Mouse (Mus musculus) heart, adult 18-20 months (tissue): ENCODE data around the gene Tec. TPM values are rescaled to one million over a fixed set of nuclear protein-coding genes. Genes with fewer than 3 reads are reported as not detected.
A peak's percentile ranks its signal among the peaks of the same experiment; 100 is the strongest.
"Not testable (repeated sequence)": the region's sequence is repeated elsewhere in the genome, so short reads cannot be mapped to it uniquely, and the experiment has no call there.

Experiments used
- DNase-seq, 2 experiments: peaks; one replicate each; pipeline ENCODE4 v3.0.0; 2021 to 2022; ENCODE audit warnings: mixed read lengths in 1 of 2
- total RNA-seq, 2 experiments: library from RNA; stranded (reverse); gene quantifications; 2 replicates each; pipeline ENCODE4 v1.2.3; 2021

Gene Tec
- total RNA-seq, 2 experiments from 2014 or later = 15.0 to 16.8 TPM

DNA sequence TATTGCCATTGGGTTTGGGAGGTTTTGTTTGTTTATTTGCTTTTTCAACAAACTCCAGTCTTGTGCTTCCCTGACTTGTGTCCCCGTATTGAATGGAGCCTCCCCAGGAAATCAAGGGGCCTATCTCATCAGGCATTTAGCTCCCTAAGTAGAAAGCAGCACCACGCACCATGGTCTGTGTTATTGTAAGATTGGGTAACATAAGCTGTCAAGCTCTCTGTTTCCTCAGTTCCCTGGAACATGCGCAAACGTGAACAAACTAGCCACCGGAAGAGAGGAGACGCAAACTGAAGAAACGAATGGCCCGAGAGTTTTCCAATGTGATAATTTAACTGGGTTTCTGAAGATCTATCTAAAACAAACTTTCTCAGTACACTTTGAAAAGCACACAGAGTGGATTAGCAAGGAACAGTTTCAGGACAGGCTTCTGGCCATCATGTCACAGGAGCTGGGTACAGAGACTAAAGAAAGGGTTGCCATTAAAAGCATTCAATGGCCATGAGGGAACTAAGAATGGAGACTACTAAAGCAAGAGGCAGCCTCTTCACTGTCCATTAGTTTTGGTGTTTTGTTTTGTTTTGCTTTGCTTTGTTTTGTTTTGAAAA is 48.1 kb downstream of the Tec start:
- no peak for DNase-seq

DNA sequence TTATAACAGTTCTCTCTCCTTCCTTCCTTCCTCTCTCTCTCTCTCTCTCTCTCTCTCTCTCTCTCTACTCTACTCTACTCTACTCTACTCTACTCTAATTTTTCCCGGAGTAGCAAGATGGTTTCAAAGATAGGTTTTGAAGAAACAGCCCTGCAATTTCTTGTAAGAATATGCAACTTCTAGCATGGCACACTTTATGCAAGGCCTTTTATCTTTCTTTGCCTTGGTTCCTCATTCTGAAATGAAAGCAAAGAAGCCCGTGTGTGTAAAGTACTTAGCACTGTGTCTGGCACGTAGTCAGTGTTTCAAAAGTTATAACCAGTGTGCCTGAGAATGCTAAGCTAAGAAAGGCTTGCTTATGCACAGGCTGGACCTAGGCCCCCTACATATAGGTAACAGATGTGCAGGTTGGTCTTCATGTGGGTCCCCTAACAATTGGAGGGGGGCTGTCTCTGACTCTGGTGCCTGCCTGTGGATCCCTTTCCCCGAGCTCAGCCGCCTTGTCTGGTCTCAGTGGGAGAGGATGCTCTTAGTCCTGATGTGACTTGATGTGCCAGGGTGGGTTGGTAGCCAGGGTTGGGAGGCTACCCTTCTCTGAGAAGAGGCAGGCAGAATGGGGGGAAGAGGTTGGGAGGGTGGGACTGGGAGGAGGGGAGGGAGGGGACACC is 49.6 kb downstream of the Tec start:
- no peak for DNase-seq

GRCm38 (mm10) chr5:72817523-72818091 is 50.7 kb downstream of the Tec start:
- peak in 1 of 2 experiments; percentile 35 for DNase-seq

DNA sequence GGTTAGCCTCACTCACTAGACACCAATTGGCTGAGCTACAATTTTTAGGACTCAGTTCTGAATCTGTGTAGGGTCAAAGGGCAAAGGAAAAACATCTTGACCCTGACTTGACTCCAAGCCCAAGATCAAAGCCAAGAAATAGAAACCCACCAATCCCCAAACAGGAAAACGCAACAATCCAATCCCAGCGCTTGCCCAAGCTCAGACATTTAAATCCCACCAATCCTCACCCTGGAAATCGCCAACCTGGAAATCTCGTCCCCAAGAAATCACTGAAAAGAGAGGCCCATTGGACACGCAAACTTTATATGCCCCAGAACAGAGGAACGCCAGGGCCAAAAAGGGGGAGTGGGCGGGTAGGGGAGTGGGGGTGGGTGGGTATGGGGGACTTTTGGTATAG is 51.3 kb downstream of the Tec start:
- not testable (repeated sequence) for DNase-seq

DNA sequence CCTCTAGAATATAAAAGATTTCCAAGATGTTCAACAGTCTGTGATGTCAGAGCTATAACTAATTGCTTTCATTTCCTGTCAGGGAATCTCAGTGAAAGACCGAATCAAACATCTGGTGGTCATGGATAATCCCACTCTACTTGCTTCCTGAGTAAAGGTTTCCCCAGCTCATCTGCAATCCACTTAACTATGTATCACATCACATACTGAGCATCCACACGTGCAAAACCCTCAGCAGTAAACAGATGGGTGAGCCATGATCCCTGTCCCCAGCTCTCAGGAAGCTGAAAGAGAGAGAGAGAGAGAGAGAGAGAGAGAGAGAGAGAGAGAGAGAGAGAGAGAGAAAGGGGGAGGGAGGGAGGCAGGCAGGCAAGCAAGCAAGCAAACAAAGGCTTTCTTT is 51.8 kb downstream of the Tec start:
- no peak for DNase-seq

DNA sequence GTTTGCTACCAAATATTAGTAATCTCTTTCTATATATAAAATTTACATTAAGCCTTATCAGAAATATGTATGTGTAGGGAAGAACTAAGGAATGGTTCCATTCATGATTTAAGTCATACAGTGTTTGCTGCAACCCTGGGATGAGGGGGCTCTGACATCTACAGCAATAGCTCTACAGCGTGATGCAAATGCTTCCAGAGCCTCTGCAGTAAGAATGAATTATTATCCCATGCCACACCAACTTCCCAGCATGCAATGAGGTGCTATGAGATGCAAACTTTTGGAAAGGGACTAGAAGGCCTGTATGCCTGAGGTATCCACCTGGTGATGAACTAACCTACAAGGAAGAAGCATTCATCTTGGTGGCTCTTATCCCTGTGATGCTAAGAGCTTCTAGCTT is 52.2 kb downstream of the Tec start:
- DNase-seq = no peak

GRCm38 (mm10) chr5:72815361-72815760 is 52.9 kb downstream of the Tec start:
- DNase-seq = no peak

DNA sequence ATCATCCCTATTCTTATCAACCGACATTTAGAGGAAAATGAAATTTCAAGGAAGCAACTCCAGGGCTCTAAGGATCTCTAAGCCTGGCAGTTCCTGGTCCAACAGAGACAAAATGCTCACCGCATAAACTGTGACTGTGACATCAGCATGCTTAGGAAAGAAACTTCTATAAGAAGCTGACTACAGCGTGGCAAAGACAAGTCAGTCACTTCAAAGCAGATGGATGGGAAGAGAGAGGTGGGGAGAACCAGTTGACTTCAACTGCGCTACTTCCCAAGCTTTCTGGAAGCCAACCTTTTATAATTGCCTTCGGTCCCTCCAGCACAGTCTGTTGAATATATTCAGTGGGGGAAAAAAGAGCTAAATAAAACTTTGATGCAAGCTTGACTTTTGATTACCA is 54.2 kb downstream of the Tec start:
- no peak for DNase-seq

DNA sequence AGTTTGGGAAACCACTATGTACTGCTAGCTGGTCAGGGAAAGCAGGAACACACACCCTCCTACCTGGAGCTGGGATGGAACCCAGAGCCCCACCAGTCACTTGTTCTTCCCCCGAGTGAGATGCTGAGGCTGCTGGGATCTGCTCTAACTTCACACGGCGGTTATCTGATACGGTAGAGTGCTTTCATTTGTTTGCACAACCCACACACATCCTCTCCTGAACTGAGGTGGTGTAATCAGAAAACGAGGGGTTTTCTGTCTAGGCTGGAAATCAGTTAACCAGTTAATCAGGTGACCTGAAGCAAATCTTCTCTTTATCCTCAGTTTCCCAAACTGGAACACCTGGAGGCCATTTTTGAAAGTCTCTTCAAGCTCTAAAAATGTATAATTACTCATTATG is 55.4 kb downstream of the Tec start:
- no peak for DNase-seq

DNA sequence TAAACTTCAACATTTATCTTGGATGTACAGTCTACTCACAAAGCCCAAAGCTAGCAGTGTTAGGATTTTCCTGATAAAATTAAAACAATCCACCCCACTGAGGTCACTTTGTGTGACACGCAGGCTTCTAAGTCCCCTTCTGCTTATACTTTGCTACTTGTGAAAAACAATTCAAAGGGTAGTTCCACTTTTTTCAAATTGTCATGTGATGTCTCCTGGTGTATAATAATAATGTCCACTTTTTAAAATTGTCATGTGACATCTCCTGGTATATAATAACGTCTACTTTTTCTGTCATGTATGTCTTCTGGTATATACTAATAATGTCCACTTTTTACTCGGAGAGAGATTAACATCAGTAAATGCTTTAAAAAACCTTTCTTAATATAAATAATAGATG is 56.0 kb downstream of the Tec start:
- DNase-seq = no peak

DNA sequence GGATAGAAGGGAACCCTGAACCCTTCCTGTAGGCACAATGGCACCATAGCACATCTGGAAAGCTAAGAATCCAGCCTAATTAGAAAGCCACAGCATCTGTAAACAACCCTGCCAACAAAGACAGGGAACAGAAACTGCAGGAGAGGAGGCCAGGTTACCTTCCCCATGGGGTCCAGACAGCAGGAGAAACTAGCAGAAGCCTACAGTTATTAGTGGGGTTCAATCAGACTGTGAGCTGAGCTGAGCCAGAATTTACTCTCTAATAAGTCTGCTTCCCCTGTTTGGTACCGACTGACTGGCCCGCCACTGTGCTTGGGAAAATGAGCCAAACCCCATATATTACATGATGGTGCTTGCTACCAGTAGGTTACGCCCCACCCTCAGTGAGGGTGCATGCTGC is 56.9 kb downstream of the Tec start:
- DNase-seq = no peak

- no peak for DNase-seq
Measured at GRCm38 (mm10) chr5:72810990-72811389, 57.3 kb downstream of the Tec start.

GRCm38 (mm10) chr5:72809480-72809879 is 58.8 kb downstream of the Tec start:
- no peak for DNase-seq

DNA sequence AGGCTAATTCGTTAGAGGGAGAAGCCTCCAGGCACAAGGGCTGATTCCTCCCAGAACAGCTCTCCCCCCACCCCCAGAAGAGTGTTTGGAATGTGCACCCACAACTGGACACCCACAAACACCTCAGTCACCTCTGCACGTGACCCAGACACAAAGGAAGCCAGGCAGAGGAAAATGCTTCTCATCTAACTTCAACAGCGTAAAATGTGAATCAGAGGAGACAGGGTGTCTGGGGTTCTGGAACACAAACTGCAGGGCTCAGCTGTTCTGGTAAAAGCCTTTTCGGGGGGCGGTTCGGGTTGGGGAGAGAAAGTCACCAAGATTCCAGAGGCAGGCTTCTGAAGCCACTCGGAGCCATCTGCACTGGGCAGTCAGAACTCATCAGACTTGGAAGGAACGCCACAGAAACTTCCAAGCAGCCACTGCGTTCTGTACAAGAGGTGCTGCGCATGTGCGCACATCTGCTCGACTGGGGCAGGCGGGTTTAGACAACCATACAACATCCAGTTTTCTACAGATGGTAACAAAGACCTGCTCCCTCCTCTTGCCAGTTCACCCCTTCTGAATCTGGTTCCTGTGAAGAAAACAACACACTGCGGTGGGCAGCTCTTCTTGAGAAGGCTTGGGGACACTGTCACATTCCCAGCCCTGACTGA is 59.7 kb downstream of the Tec start:
- DNase-seq = no peak

DNA sequence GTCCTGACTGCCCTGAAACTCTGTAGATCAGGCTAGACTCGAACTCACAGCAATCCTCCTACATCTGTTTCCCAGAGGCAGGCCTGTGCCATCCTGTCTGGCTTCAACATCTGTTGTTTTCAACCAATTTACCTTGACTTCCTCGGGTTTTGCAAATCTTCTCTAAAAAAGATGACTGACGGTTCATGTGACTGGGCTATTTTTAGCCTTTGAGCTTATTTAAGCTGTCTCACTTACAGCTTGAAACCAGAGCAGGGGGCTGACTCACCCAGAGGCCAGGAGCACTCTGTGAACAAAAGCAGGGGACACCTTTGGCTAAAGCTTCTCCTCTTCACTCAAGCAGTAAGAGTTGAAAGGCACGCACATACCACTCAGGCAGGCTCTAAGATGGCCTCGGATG is 65.4 kb downstream of the Tec start:
- peak in 1 of 2 experiments; percentile 31 for DNase-seq

DNA sequence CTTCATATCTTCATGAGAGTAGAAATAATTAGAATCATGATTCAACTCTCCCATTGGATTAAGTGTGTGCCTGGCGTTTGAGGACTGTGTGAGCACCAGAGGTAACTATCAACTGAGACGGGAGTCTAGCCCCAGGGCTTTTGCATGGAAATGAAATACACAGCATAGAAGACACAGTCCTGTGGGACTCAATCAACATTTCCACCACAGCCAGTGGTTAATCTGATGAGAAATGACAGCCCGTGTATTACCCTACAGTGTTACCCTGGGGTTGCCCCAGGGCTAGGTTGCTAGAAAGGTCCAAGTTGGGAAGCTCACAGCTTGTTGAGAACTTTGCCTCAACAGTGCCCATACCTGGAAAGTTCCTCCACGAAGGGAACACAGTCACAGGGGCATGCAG is 69.7 kb downstream of the Tec start:
- DNase-seq = no peak

- peak; percentile 69 to 76 for DNase-seq
Measured at GRCm38 (mm10) chr5:72796186-72796613, 72.1 kb downstream of the Tec start.

DNA sequence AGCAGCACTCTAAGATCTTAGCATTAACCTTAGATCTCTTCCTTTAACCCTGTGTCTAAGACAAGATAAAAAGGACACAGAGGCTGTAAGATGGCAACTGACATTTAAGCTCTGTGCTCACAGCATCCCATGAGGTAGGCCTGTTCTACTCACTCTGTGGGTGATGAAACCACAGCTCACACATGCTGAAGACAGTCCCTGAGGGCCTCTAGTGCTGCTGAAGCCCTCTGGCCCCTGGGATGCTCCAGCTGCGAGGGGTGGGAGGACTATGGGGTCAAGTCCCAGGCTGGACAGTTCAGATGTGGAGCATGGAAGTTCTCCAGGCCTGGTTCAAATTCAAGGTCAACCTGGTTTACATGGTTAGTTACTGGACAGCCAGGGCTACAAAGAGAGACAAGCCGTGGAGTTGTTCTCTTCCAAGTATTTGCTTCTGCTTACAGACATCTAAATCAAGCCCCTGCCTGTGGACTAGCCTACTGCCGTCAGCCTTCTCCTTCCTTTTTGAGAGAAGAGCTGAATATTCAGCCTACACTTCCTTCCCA is 74.9 kb downstream of the Tec start:
- DNase-seq = no peak

DNA sequence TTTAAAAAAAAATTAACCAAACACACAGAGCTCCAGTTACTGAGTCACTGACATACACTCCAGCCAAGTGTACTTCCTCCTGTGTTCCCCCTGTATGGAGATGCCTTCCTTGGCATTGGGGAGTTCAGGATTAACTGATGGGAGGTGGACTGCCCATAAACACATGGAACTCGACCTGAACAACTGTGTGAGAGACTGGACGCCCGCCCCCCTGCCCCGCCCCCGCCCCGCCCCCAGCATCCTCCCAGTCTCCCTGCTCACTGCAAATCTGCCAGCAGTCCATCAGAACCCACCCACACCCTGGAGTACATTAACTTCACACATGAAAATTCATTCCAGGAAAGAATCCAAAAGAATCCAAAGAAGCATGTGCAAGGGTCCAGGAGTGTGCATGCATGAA is 76.5 kb downstream of the Tec start:
- no peak for DNase-seq

GRCm38 (mm10) chr5:72791386-72791785 is 76.9 kb downstream of the Tec start:
- no peak for DNase-seq

GRCm38 (mm10) chr5:72785451-72785850 is 82.8 kb downstream of the Tec start:
- DNase-seq = no peak

- DNase-seq = no peak
Measured at GRCm38 (mm10) chr5:72784719-72785118, 83.6 kb downstream of the Tec start.

GRCm38 (mm10) chr5:72783957-72784356 is 84.3 kb downstream of the Tec start:
- no peak for DNase-seq
